Mouse (Mus musculus) leukemia stem cell, adult 10-12 weeks (primary cell): Measurements from ENCODE around the gene Btnl1. TPM values are rescaled to one million over a fixed set of nuclear protein-coding genes. Genes with fewer than 3 reads are reported as not detected.

ENCODE experiments used
- polyA plus RNA-seq: library from polyadenylated mRNA; stranded (reverse); fragments of >175 nt; gene quantifications from 2 replicates; pipeline ENCODE4 v1.2.3, GENCODE M21; 2012; ENCODE audit warnings: low replicate concordance

Gene Btnl1
- not detected in 2 replicates for polyA plus RNA-seq

GRCm38 (mm10) chr17:34376847-34377246 lies at the start of gene Btnl1:
TSS of gene Btnl1 (plus strand) at chr17:34377132.

GRCm38 (mm10) chr17:34354539-34354938 lies 22.4 kb upstream of the Btnl1 start, which contains the start of gene Btnl2:
TSS of gene Btnl2 (plus strand) at chr17:34354822.

GRCm38 (mm10) chr17:34398711-34399393 lies 21.9 kb downstream of the Btnl1 start, which contains the start of gene BC051142:
TSS of gene BC051142 (plus strand) at chr17:34398820.

Other genes starting within 250 kb of the Btnl1 start
- 73.6 and 78.6 TPM in 2 replicates for gene H2-DMb2, start 233.8 kb upstream of the Btnl1 start, polyA plus RNA-seq
- 2.3 and 4.0 TPM in 2 replicates for gene H2-DMb1, start 224.1 kb upstream of the Btnl1 start, polyA plus RNA-seq
- 20.7 and 59.1 TPM in 2 replicates for gene Tap1, start 189.6 kb upstream of the Btnl1 start, polyA plus RNA-seq
- gene Psmb9, start 189.4 kb upstream of the Btnl1 start, polyA plus RNA-seq: 14.5 and 26.2 TPM in 2 replicates
- gene Psmb8, start 179.4 kb upstream of the Btnl1 start, polyA plus RNA-seq: 66.5 and 100 TPM in 2 replicates
- gene Tap2, start 173.6 kb upstream of the Btnl1 start, polyA plus RNA-seq: 95.0 and 101 TPM in 2 replicates
- 5.9 and 8.8 TPM in 2 replicates for gene H2-Ob, start 138.2 kb upstream of the Btnl1 start, polyA plus RNA-seq
- 211 and 1,423 TPM in 2 replicates for gene H2-Ab1, start 119.4 kb upstream of the Btnl1 start, polyA plus RNA-seq
- 8.9 and 82.4 TPM in 2 replicates for gene H2-Aa, start 89.3 kb upstream of the Btnl1 start, polyA plus RNA-seq
- gene H2-Eb1, start 71.3 kb upstream of the Btnl1 start, polyA plus RNA-seq: 27.3 and 40.7 TPM in 2 replicates
- 0.07 and 0.10 TPM in 2 replicates for gene H2-Eb2, start 51.5 kb upstream of the Btnl1 start, polyA plus RNA-seq
- gene Btnl2, start 22.3 kb upstream of the Btnl1 start, polyA plus RNA-seq: 0.58 and 0.80 TPM in 2 replicates
- not detected in 2 replicates for gene BC051142, start 21.7 kb downstream of the Btnl1 start, polyA plus RNA-seq
- not detected in 2 replicates for gene Btnl4, start 100.2 kb downstream of the Btnl1 start, polyA plus RNA-seq
- gene Btnl6, start 140.2 kb downstream of the Btnl1 start, polyA plus RNA-seq: not detected in 2 replicates
- 4.7 and 12.4 TPM in 2 replicates for gene Notch4, start 187.1 kb downstream of the Btnl1 start, polyA plus RNA-seq
- 136 and 357 TPM in 2 replicates for gene Gpsm3, start 212.7 kb downstream of the Btnl1 start, polyA plus RNA-seq
- gene Pbx2, start 214.1 kb downstream of the Btnl1 start, polyA plus RNA-seq: 77.3 and 112 TPM in 2 replicates
- 4.2 and 9.4 TPM in 2 replicates for gene Ager, start 220.7 kb downstream of the Btnl1 start, polyA plus RNA-seq
- 35.4 and 54.6 TPM in 2 replicates for gene Rnf5, start 226.6 kb downstream of the Btnl1 start, polyA plus RNA-seq
- gene Agpat1, start 227.1 kb downstream of the Btnl1 start, polyA plus RNA-seq: 223 and 308 TPM in 2 replicates
- 0.78 and 1.1 TPM in 2 replicates for gene Egfl8, start 238.8 kb downstream of the Btnl1 start, polyA plus RNA-seq